Mouse (Mus musculus): ENCODE results near the gene Sh3bp5. TPM values are rescaled to one million over a fixed set of nuclear protein-coding genes. Genes with fewer than 3 reads are reported as not detected.
A peak's percentile ranks its signal among the peaks of the same experiment; 100 is the strongest.

The Sh3bp5 gene
- polyA plus RNA-seq, 1 experiment from 2014 or later, result 30.1 TPM

- H3K9me3 ChIP-seq, result no peaks in the 10 kb centered on the region
- no peak overlapping the region for H3K4me3 ChIP-seq
- peaks cover 11% of the 10 kb centered on the region for H3K4me1 ChIP-seq
- 84% methylated on average over 11 of the region's 11 CpGs for WGBS
- H3K27ac ChIP-seq, result no peak overlapping the region
- peak; percentile 66 for DNase-seq (ENCODE audit: low spot score)
- H3K27me3 ChIP-seq (ENCODE audit: insufficient read depth, poor library complexity, severe bottlenecking), result peaks cover 25% of the 10 kb centered on the region
- no peaks in the 10 kb centered on the region for H3K36me3 ChIP-seq
Measured at GRCm38 (mm10) chr14:31321181-31321580, 114.7 kb downstream of the Sh3bp5 start.

- Histone ChIP-seq H3K4me3 (no peak overlapping the region), H3K4me1 (peaks cover 11% of the 10 kb centered on the region), H3K36me3 (no peaks in the 10 kb centered on the region), H3K27ac (no peak overlapping the region), H3K27me3 (ENCODE audit: insufficient read depth, poor library complexity, severe bottlenecking) (peaks cover 25% of the 10 kb centered on the region), H3K9me3 (no peaks in the 10 kb centered on the region)
- WGBS, result 75% methylated on average over 10 of the region's 10 CpGs
- peak; percentile 63 for DNase-seq (ENCODE audit: low spot score)
Measured at GRCm38 (mm10) chr14:31319546-31319945, 116.3 kb downstream of the Sh3bp5 start.

- Histone ChIP-seq H3K4me3 (no peak overlapping the region), H3K9me3 (no peaks in the 10 kb centered on the region), H3K36me3 (no peaks in the 10 kb centered on the region), H3K27me3 (ENCODE audit: insufficient read depth, poor library complexity, severe bottlenecking) (peaks cover 25% of the 10 kb centered on the region), H3K4me1 (no peaks in the 10 kb centered on the region), H3K27ac (no peak overlapping the region)
- DNase-seq (ENCODE audit: low spot score), result no peak
- WGBS, result 80% methylated on average over 3 of the region's 3 CpGs
Measured at GRCm38 (mm10) chr14:31317754-31318153, 118.1 kb downstream of the Sh3bp5 start.

- 74% methylated on average over 12 of the region's 12 CpGs for WGBS
- H3K27ac ChIP-seq, result no peak overlapping the region
- H3K4me1 ChIP-seq, result no peaks in the 10 kb centered on the region
- no peaks in the 10 kb centered on the region for H3K9me3 ChIP-seq
- peaks cover 19% of the 10 kb centered on the region for H3K27me3 ChIP-seq (ENCODE audit: insufficient read depth, poor library complexity, severe bottlenecking)
- H3K36me3 ChIP-seq, result no peaks in the 10 kb centered on the region
- no peak overlapping the region for H3K4me3 ChIP-seq
- DNase-seq (ENCODE audit: low spot score), result no peak
Measured at GRCm38 (mm10) chr14:31316613-31317012, 119.3 kb downstream of the Sh3bp5 start.

GRCm38 (mm10) chr14:31313192-31313591, 122.7 kb downstream of the Sh3bp5 start:
- no peaks in the 10 kb centered on the region; the same call in none of the 2 replicates for H3K27me3 ChIP-seq (ENCODE audit: insufficient read depth, poor library complexity, severe bottlenecking)
- no peaks in the 10 kb centered on the region for H3K4me1 ChIP-seq
- H3K36me3 ChIP-seq, result no peaks in the 10 kb centered on the region
- no peaks in the 10 kb centered on the region for H3K9me3 ChIP-seq
- no peak for DNase-seq (ENCODE audit: low spot score)
- no peak overlapping the region for H3K4me3 ChIP-seq
- H3K27ac ChIP-seq, result no peak overlapping the region
- 68% methylated on average over 3 of the region's 3 CpGs for WGBS

Other genes starting within 250 kb of the Sh3bp5 start
- 1,899 and 2,942 TPM in 2 replicates for gene Tnnc1, start 227.8 kb downstream of the Sh3bp5 start, polyA plus RNA-seq (2016; fragmentation: Nextera tagmentation; extraction: Ambion mirVana)
- 457 and 500 TPM in 2 replicates for gene Nisch, start 219.1 kb downstream of the Sh3bp5 start, polyA plus RNA-seq (2016; fragmentation: Nextera tagmentation; extraction: Ambion mirVana)
- gene Sema3g, start 218.2 kb downstream of the Sh3bp5 start, polyA plus RNA-seq (2016; fragmentation: Nextera tagmentation; extraction: Ambion mirVana), result 0.47 and 0.54 TPM in 2 replicates
- gene Phf7, start 184.8 kb downstream of the Sh3bp5 start, polyA plus RNA-seq (2016; fragmentation: Nextera tagmentation; extraction: Ambion mirVana), result 8.4 and 11.8 TPM in 2 replicates
- gene Bap1, start 184.6 kb downstream of the Sh3bp5 start, polyA plus RNA-seq (2016; fragmentation: Nextera tagmentation; extraction: Ambion mirVana), result 76.2 and 80.7 TPM in 2 replicates
- 1.6 and 2.8 TPM in 2 replicates for gene Dnah1, start 112.2 kb downstream of the Sh3bp5 start, polyA plus RNA-seq (2016; fragmentation: Nextera tagmentation; extraction: Ambion mirVana)
- 37.1 and 40.8 TPM in 2 replicates for gene Capn7, start 99.4 kb downstream of the Sh3bp5 start, polyA plus RNA-seq (2016; fragmentation: Nextera tagmentation; extraction: Ambion mirVana)
- 22.3 and 25.7 TPM in 2 replicates for gene Eaf1, start 58.3 kb upstream of the Sh3bp5 start, polyA plus RNA-seq (2016; fragmentation: Nextera tagmentation; extraction: Ambion mirVana)
- gene Mettl6, start 59.0 kb upstream of the Sh3bp5 start, polyA plus RNA-seq (2016; fragmentation: Nextera tagmentation; extraction: Ambion mirVana), result 52.7 and 64.4 TPM in 2 replicates
- 3.6 and 6.1 TPM in 2 replicates for gene Colq, start 155.3 kb upstream of the Sh3bp5 start, polyA plus RNA-seq (2016; fragmentation: Nextera tagmentation; extraction: Ambion mirVana)
- gene Gm49387, start 204.8 kb upstream of the Sh3bp5 start, polyA plus RNA-seq (2016; fragmentation: Nextera tagmentation; extraction: Ambion mirVana), result 0.74 and 2.4 TPM in 2 replicates
- gene Btd, start 204.9 kb upstream of the Sh3bp5 start, polyA plus RNA-seq (2016; fragmentation: Nextera tagmentation; extraction: Ambion mirVana), result 21.2 and 23.8 TPM in 2 replicates
- 7.8 and 8.8 TPM in 2 replicates for gene Hacl1, start 205.2 kb upstream of the Sh3bp5 start, polyA plus RNA-seq (2016; fragmentation: Nextera tagmentation; extraction: Ambion mirVana)

Data from heart, embryonic 10.5 days (tissue).